Mouse (Mus musculus) liver, embryonic 11.5 days (tissue): ENCODE results near the gene B4galnt4. TPM values are rescaled to one million over a fixed set of nuclear protein-coding genes. Genes with fewer than 3 reads are reported as not detected.
"Not testable (repeated sequence)": the region's sequence is repeated elsewhere in the genome, so short reads cannot be mapped to it uniquely, and the experiment has no call there.

Experiments
- ATAC-seq: fragments of 200-750 bp; cut with Nextera tagmentation; replicated peaks from 2 replicates; pipeline ENCODE4 v1.8.0; 2017; ENCODE audit warnings: moderate number of reproducible peaks, mild to moderate bottlenecking, moderate TSS enrichment, moderate library complexity; ENCODE audit not compliant: low FRiP score
- DNase-seq: peaks from one replicate; pipeline ENCODE4 v3.0.0-alpha.2; 2017; ENCODE audit warnings: low spot score
- H3K27ac ChIP-seq: fragments of 300-500 bp; sonication (generic); 2 replicates; pipeline ENCODE4 v1.5.1; 2014; ENCODE audit warnings: mild to moderate bottlenecking, low read depth, low read length, control low read depth
- H3K27me3 ChIP-seq: fragments of 300-500 bp; sonication (generic); replicated peaks from 2 replicates; pipeline ENCODE4 v1.6.1; 2014; ENCODE audit warnings: low read length, mixed read lengths; ENCODE audit not compliant: control insufficient read depth, insufficient read depth
- H3K36me3 ChIP-seq: fragments of 300-500 bp; sonication (generic); 2 replicates; pipeline ENCODE4 v1.6.1; 2014; ENCODE audit warnings: mild to moderate bottlenecking, low read length, moderate library complexity, mixed read lengths; ENCODE audit not compliant: control insufficient read depth, insufficient read depth
- H3K4me1 ChIP-seq: fragments of 300-500 bp; sonication (generic); replicated peaks from 2 replicates; pipeline ENCODE4 v1.6.1; 2014; ENCODE audit warnings: low read length, mixed read lengths; ENCODE audit not compliant: control insufficient read depth, insufficient read depth
- H3K4me2 ChIP-seq: fragments of 300-500 bp; sonication (generic); 2 replicates; pipeline ENCODE4 v1.6.1; 2014; ENCODE audit warnings: mild to moderate bottlenecking, control low read depth, moderate library complexity
- H3K4me3 ChIP-seq: fragments of 300-500 bp; sonication (generic); 2 replicates; pipeline ENCODE4 v1.5.1; 2014; ENCODE audit warnings: low read depth, low read length, control low read depth
- H3K9ac ChIP-seq: fragments of 300-500 bp; sonication (generic); 2 replicates; pipeline ENCODE4 v1.6.1; 2014; ENCODE audit warnings: low read depth, low read length, control low read depth
- H3K9me3 ChIP-seq: fragments of 300-500 bp; sonication (generic); 2 replicates; pipeline ENCODE4 v1.6.1; 2016; ENCODE audit warnings: low read length, inconsistent platforms, mixed read lengths; ENCODE audit not compliant: control insufficient read depth
- WGBS: fragments of 180-500 bp; shearing (Covaris S2); extraction: QIAGEN DNeasy Blood & Tissue Kit; methylation state at CpG from one replicate; pipeline ENCODE4 v1.1.7; 2014; 5-methylcytosine and 5-hydroxymethylcytosine counted together
- polyA plus RNA-seq: library from polyadenylated mRNA; unstranded; fragments of >200 nt; fragmentation: Nextera tagmentation; extraction: Ambion mirVana; gene quantifications from 2 replicates; pipeline ENCODE4 v1.2.1, GENCODE M21; 2014

B4galnt4 gene
- polyA plus RNA-seq, 1 experiment from 2014 or later = 3.4 TPM

DNA sequence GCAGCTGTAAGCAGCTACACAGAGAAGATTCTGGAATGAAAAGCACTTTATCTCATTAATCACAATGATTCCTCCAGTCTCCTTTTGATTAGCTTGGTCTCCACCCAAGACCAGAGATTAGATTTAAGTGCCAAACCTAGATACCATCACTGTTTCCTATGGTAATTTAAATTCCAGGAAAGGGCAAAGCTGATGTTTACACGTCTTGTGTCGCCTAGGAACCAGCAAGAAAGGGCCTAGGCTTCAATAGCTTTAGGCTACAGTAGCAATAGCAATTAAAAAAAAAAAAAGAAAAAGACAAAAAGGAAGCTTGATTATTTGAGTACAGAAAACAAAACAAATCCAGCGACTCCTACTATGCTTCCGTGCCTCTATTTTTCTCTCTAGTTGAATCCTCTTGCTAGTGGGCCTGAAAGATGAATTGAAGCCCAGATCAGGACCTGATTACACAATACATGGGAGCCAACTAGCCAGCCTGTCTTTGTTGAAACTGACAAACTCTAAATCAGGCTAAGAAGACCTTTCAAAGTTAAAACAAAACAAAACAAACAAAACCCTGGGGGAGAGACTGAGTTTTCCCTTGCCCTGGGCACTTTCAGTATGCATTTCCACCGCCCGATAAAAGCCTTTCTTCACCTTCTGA lies 34.7 kb upstream of the B4galnt4 start:
- Histone ChIP-seq H3K9ac (no peak overlapping the region), H3K4me1 (peaks cover 8% of the 10 kb centered on the region; the same call in 1 of the 2 replicates), H3K36me3 (no peaks in the 10 kb centered on the region), H3K9me3 (no peaks in the 10 kb centered on the region), H3K27ac (no peak overlapping the region), H3K4me2 (no peak overlapping the region), H3K27me3 (no peaks in the 10 kb centered on the region), H3K4me3 (no peak overlapping the region)
- WGBS = 72% methylated on average over 6 of the region's 6 CpGs
- ATAC-seq (no peak), DNase-seq (no peak)

DNA sequence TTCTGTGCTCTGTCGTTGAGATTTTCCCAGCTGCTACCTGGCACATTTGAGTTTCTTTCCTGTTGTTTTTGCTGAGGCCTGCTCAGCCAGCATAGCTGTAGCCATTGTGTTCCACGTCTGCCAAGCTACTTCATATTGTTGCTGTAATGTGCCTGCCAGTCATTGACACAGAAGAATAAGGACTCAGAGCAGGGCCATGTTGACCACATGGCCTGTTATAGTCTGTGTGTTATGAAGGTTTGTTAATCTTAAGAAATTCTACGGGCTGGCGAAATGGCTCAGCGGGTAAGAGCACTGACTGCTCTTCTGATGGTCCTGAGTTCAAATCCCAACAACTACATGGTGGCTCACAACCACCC lies 34.2 kb upstream of the B4galnt4 start:
- Histone ChIP-seq H3K36me3 (no peaks in the 10 kb centered on the region), H3K27ac (no peak overlapping the region), H3K4me3 (no peak overlapping the region), H3K9ac (no peak overlapping the region), H3K9me3 (no peaks in the 10 kb centered on the region), H3K4me1 (peaks cover 8% of the 10 kb centered on the region; the same call in 1 of the 2 replicates), H3K27me3 (no peaks in the 10 kb centered on the region), H3K4me2 (no peak overlapping the region)
- no peak for ATAC-seq
- 71% methylated on average over 5 of the region's 5 CpGs for WGBS
- no peak for DNase-seq

GRCm38 (mm10) chr7:141028831-141029230 lies 32.1 kb upstream of the B4galnt4 start, which contains the start of gene Gm17387:
Gene Gm17387 (plus strand): TSS chr7:141029131.
- DNase-seq (no peak), ATAC-seq (no peak)
- 93% methylated on average over 2 of the region's 2 CpGs for WGBS
- H3K4me3 ChIP-seq = no peak within 1 kb of the TSS
- H3K9me3 ChIP-seq = no peaks in the 10 kb centered on the region
- no peaks in the 10 kb centered on the region for H3K36me3 ChIP-seq
- no peak within 1 kb of the TSS for H3K4me2 ChIP-seq
- H3K4me1 ChIP-seq = peaks cover 17% of the 10 kb centered on the region; the same call in 1 of the 2 replicates
- H3K27me3 ChIP-seq = no peaks in the 10 kb centered on the region
- H3K9ac ChIP-seq = no peak within 1 kb of the TSS
- no peak within 1 kb of the TSS for H3K27ac ChIP-seq

DNA sequence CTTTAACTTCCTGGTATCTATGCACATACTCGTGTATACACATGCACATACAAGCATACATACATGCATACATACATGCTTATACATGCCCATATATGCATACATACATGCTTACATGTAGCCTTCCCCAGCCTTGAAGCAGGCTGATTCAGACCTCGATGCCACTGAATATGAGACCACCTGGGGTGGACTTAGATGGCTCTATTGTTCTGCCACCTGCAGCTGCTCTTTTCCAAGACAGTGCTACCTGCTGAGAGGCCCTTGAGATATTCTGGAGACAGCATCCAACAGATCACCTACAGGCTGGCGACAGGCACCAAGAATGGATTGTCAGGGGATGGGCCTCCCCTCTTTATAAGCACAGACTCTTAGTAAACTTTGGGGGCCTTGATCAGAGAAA lies 30.5 kb upstream of the B4galnt4 start:
- H3K4me2 ChIP-seq = no peak overlapping the region
- ATAC-seq = no peak

DNA sequence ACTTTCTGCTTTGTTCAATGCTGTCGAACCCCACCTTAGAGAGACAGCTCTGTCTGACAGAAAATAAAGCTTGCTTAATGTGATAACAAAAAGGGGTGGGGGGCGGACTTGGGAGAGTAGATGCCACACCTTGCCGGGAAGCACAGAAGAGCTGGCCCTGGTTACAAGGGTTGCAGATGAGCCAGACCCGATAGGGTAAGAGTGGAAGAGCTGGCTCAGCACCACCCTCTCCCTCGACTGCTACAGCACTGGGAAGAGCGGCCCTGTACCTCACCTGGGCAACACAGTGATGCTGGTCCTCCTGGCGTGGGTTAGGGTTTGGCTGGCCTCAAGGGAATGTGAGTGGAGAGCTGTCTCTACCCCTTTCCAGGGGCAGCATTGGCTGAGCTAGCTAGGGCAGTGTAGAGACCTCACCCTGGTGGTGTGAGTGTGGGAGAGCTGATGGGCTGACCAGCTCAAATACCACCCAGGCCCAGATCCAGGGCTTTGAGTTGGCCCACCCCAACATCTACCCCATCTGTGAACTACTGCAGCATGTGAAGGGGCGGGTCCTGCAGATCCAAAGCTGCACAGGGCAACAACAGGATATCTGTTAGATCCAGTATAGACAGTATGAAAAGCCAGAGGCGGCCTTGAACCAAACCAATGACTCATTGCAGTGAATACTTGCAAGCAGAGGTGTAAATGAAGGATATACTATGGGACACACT lies 28.3 kb upstream of the B4galnt4 start:
- Histone ChIP-seq H3K36me3 (no peaks in the 10 kb centered on the region), H3K9me3 (no peaks in the 10 kb centered on the region), H3K4me3 (no peak overlapping the region), H3K4me1 (peaks cover 12% of the 10 kb centered on the region; the same call in 1 of the 2 replicates), H3K9ac (no peak overlapping the region), H3K27me3 (no peaks in the 10 kb centered on the region), H3K4me2 (no peak overlapping the region), H3K27ac (no peak overlapping the region; the same call in 1 of the 2 replicates)
- ATAC-seq = peak; percentile 77
- DNase-seq = no peak
- 60% methylated on average over 9 of the region's 9 CpGs for WGBS

More for the DNA sequence above, 30.5 kb upstream of the B4galnt4 start:
- Histone ChIP-seq H3K4me1 (peaks cover 17% of the 10 kb centered on the region; the same call in 1 of the 2 replicates), H3K27me3 (no peaks in the 10 kb centered on the region), H3K27ac (no peak overlapping the region), H3K4me3 (no peak overlapping the region), H3K9ac (no peak overlapping the region), H3K9me3 (no peaks in the 10 kb centered on the region), H3K36me3 (no peaks in the 10 kb centered on the region)
- WGBS = 57% methylated on average over 3 of the region's 3 CpGs
- no peak for DNase-seq

- H3K4me3 ChIP-seq, H3K9ac ChIP-seq, H3K36me3 ChIP-seq, ATAC-seq, H3K4me2 ChIP-seq, H3K27me3 ChIP-seq, DNase-seq, H3K27ac ChIP-seq, H3K9me3 ChIP-seq: not testable (repeated sequence)
- H3K4me1 ChIP-seq = peaks cover 22% of the 10 kb centered on the region
- WGBS = 83% methylated on average over 1 of the region's 2 CpGs
These were observed 24.3 kb upstream of the B4galnt4 start for GRCm38 (mm10) chr7:141036624-141037023.

DNA sequence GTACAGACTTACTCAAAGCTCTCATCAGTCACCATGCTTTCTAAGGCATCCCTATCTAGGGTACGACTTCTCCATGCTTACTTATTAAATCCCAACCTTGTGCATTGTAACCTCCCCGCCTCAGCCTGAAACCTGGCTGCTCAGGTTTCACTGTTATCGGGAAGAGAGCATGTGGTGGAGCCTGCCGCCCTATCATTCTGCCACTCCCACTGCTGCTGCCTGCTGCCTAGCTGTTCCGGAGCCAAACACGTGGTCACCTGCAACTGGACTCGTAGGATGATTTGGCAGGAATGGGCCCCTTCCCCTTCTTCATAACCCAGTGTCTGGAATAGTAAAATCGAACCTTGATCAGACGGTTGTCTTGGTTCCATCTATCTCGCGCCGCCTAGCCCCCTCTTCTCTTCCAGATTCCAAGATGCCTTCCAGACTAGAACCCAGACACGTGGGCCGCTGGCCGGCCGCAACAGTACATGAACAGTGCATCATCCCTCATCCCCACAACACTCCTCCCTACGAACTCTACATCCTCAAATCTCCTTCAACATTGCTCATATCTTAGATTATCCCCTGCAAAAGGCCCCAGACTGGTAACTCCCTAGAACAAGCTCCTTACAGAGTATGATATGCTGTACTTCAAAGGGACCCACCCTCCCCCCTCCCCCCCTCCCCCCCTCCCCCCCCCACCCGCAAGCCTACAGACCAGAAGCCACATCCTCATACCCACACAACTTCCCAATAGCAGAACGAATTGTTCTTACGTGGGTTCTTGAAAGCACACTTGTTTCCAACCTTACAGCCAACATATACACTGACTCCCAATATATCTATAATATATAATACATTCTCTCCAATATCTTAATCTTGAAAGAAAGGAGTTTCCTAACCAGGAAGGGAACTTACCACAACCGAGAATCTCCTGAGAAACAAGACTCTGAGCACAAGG lies 22.5 kb upstream of the B4galnt4 start:
- peaks cover 28% of the 10 kb centered on the region for H3K4me1 ChIP-seq
- 50% methylated on average over 20 of the region's 21 CpGs for WGBS

DNA sequence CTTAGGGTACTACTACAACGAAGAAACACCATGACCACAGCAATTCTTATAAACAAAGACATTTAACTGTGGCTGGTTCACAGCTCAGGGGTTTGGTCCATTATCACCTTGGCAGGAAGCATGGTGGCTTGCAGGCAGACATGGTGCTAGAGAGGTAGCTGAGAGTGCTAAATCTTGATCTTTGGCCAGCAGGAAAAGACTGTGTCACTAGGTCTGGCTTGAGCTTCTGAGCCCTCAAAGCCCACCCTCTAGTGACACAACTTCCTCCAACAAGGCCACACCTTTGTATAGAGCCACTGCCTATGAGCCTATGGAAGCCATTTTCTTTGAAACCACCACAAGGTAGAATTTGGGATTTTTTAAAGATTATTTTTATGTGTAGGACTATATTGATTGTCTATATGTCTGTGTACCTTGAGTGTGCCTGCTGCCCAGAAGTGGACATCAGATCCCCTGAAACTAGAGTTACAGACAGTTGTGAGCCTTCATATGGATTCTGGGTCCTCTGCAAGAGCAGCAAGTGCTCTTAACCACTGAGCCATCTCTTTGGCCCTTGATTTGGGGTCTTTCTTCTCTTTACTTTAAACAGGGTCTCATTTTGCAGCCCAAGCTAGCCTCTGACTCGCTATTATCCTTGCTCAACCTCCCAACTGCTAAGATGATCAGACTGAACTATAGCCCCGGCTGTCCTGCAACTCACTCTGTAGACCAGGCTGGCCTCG lies 21.4 kb upstream of the B4galnt4 start:
- Histone ChIP-seq H3K9ac (no peak overlapping the region), H3K4me1 (peaks cover 29% of the 10 kb centered on the region), H3K36me3 (no peaks in the 10 kb centered on the region), H3K4me3 (no peak overlapping the region), H3K9me3 (no peaks in the 10 kb centered on the region), H3K27me3 (no peaks in the 10 kb centered on the region), H3K4me2 (no peak overlapping the region), H3K27ac (no peak overlapping the region)
- DNase-seq (no peak), ATAC-seq (no peak)
- WGBS = 85% methylated on average over 4 of the region's 4 CpGs

More for the DNA sequence above, 22.5 kb upstream of the B4galnt4 start:
- Histone ChIP-seq H3K4me2 (no peak overlapping the region), H3K9me3 (no peaks in the 10 kb centered on the region), H3K36me3 (no peaks in the 10 kb centered on the region), H3K27ac (no peak overlapping the region), H3K9ac (no peak overlapping the region), H3K4me3 (no peak overlapping the region), H3K27me3 (no peaks in the 10 kb centered on the region)
- no peak for DNase-seq
- ATAC-seq = peak; percentile 56
